8 mouse cellular contexts compared by ENCODE assay signal in genomic region chr12:75176691-75177645, GRCm38 (mm10). TPM values are rescaled to one million over a fixed set of nuclear protein-coding genes. Genes with fewer than 3 reads are reported as not detected.
DNase-seq lines count a peak whose midpoint lies in the region; ATAC-seq lines count a peak whose summit lies in the region.
"Had no signal": no experiment of that assay in that cellular context is flagged by ENCODE, and none has a peak within 500 bp of the region (broad histone marks: within the 10 kb centered on the region; RNA-seq: fewer than 3 reads in every experiment).

Gene Kcnh5 (minus strand): TSS chr12:75177332.

- peaks cover 20% of the 10 kb centered on the region for H3K27me3 ChIP-seq in midbrain, embryonic 12.5 days

- ATAC-seq in midbrain, embryonic 12.5 days (ENCODE audit: low FRiP score, low read depth): peak; percentile 95

- peak; percentile 7 to 9 for DNase-seq in spleen, adult 18-20 months
- no peak for DNase-seq in spleen, adult 12 weeks (ENCODE audit: low spot score)
- DNase-seq in cerebellum, postnatal 36 days: peak; percentile 32 to 41
- DNase-seq in frontal cortex, postnatal 36 days (ENCODE audit: low spot score in 2 of 2): peak; percentile 73 to 74
- peak; percentile 31 to 57 for DNase-seq in layer of hippocampus, adult 8-10 months (ENCODE audit: low spot score in 2 of 2)
- peak; percentile 42 for DNase-seq in testis, postnatal 10 days (ENCODE audit: low spot score)

- peak within 1 kb of the TSS; percentile 77 for H3K27ac ChIP-seq in midbrain, embryonic 12.5 days (replicated peaks)

- peaks cover 15% of the 10 kb centered on the region for H3K4me1 ChIP-seq in midbrain, embryonic 12.5 days

- peak within 1 kb of the TSS; percentile 90 for H3K4me2 ChIP-seq in midbrain, embryonic 12.5 days (replicated peaks)

- peak within 1 kb of the TSS; percentile 63 for H3K4me3 ChIP-seq in midbrain, embryonic 12.5 days
- H3K4me3 ChIP-seq: erythroblast, embryonic 14.5 days had no signal

- WGBS in midbrain, embryonic 12.5 days: under 1% methylated on average over 52 of the region's 52 CpGs

- H3K36me3 ChIP-seq in midbrain, embryonic 12.5 days: no peaks in the 10 kb centered on the region

- H3K9me3 ChIP-seq in midbrain, embryonic 12.5 days: no peaks in the 10 kb centered on the region

- peak within 1 kb of the TSS; percentile 69 for H3K9ac ChIP-seq in midbrain, embryonic 12.5 days (replicated peaks)

RNA-seq across cellular contexts. Expression of gene Kcnh5, which starts in this region (rescaled TPM):
- total RNA-seq in layer of hippocampus, adult 8-10 months (2022): 10 to 100 TPM; 11.0 to 12.2 (median 11.4) TPM
- polyA plus RNA-seq in midbrain, embryonic 12.5 days (2016; fragmentation: Nextera tagmentation; extraction: Ambion mirVana): 0.61 and 0.85 TPM in 2 replicates
- polyA plus RNA-seq: erythroblast, embryonic 14.5 days had no signal

Comparison
In these comparisons a context has a peak if more than half of its experiments do, and no peak if none do; other contexts are left out.
1. Peak in ATAC-seq, H3K4me3 ChIP-seq, H3K27ac ChIP-seq, H3K9ac ChIP-seq and H3K4me2 ChIP-seq in midbrain, embryonic 12.5 days; RNA of the gene not detected or under 1 TPM.